26 mouse cellular contexts compared by ENCODE assay signal in genomic region chr16:45392246-45392645, GRCm38 (mm10). TPM values are rescaled to one million over a fixed set of nuclear protein-coding genes. Genes with fewer than 3 reads are reported as not detected.
"Had no signal": no experiment of that assay in that cellular context is flagged by ENCODE, and none has a peak within 500 bp of the region (broad histone marks: within the 10 kb centered on the region; RNA-seq: fewer than 3 reads in every experiment).

No protein-coding gene starts in this region.

- H3K4me1 ChIP-seq: embryonic facial prominence, embryonic 10.5 days; embryonic facial prominence, embryonic 12.5 days; embryonic facial prominence, embryonic 13.5 days; embryonic facial prominence, embryonic 15.5 days; forebrain, embryonic 13.5 days; forebrain, embryonic 15.5 days; heart, embryonic 10.5 days had no signal

- H3K9me3 ChIP-seq: embryonic facial prominence, embryonic 10.5 days; embryonic facial prominence, embryonic 12.5 days; embryonic facial prominence, embryonic 13.5 days; embryonic facial prominence, embryonic 15.5 days; forebrain, embryonic 10.5 days; forebrain, embryonic 12.5 days; forebrain, embryonic 13.5 days; forebrain, embryonic 15.5 days; heart, embryonic 10.5 days had no signal

- H3K4me2 ChIP-seq: embryonic facial prominence, embryonic 12.5 days; embryonic facial prominence, embryonic 13.5 days; embryonic facial prominence, embryonic 15.5 days; forebrain, embryonic 12.5 days; forebrain, embryonic 13.5 days; forebrain, embryonic 15.5 days had no signal

- H3K9ac ChIP-seq: embryonic facial prominence, embryonic 12.5 days; embryonic facial prominence, embryonic 13.5 days; embryonic facial prominence, embryonic 15.5 days; forebrain, embryonic 12.5 days; forebrain, embryonic 13.5 days; forebrain, embryonic 15.5 days; forebrain, postnatal 0 days had no signal

- H3K27me3 ChIP-seq: embryonic facial prominence, embryonic 12.5 days; embryonic facial prominence, embryonic 13.5 days; embryonic facial prominence, embryonic 15.5 days; forebrain, embryonic 12.5 days; forebrain, embryonic 13.5 days; forebrain, embryonic 15.5 days had no signal

- DNase-seq: cerebellum, adult 9-10 months; cerebellum, adult 9-11 months; cerebellum, postnatal 10 days; cerebellum, postnatal 14 days; cerebellum, postnatal 25 days; cerebellum, postnatal 36 days; embryo, embryonic 11 days; forebrain, postnatal 0 days; gastrocnemius, adult 2 months; gastrocnemius, postnatal 10 days; gastrocnemius, postnatal 14 days; gastrocnemius, postnatal 25 days; gastrocnemius, postnatal 36 days; heart, adult 18-20 months had no signal

- H3K4me3 ChIP-seq: embryonic facial prominence, embryonic 10.5 days; embryonic facial prominence, embryonic 12.5 days; embryonic facial prominence, embryonic 13.5 days; embryonic facial prominence, embryonic 15.5 days; erythroblast, embryonic 14.5 days; forebrain, embryonic 10.5 days; forebrain, embryonic 12.5 days; forebrain, embryonic 13.5 days; forebrain, embryonic 15.5 days; gastrocnemius, adult 2 months; heart, embryonic 10.5 days had no signal

- ATAC-seq: forebrain, embryonic 13.5 days; forebrain, embryonic 15.5 days; forebrain, embryonic 16.5 days; forebrain, postnatal 0 days had no signal

- H3K36me3 ChIP-seq: embryonic facial prominence, embryonic 10.5 days; embryonic facial prominence, embryonic 12.5 days; embryonic facial prominence, embryonic 13.5 days; embryonic facial prominence, embryonic 15.5 days; forebrain, embryonic 10.5 days; heart, embryonic 10.5 days had no signal

- H3K27ac ChIP-seq: embryonic facial prominence, embryonic 10.5 days; embryonic facial prominence, embryonic 12.5 days; embryonic facial prominence, embryonic 13.5 days; embryonic facial prominence, embryonic 15.5 days; forebrain, embryonic 10.5 days; forebrain, embryonic 12.5 days; forebrain, embryonic 13.5 days; forebrain, embryonic 15.5 days; heart, embryonic 10.5 days had no signal

RNA-seq across cellular contexts. Expression of gene Cd200, which starts 16.6 kb away (rescaled TPM):
- total RNA-seq: granulocyte monocyte progenitor cell, adult 5-6 weeks had no signal
